Mouse (Mus musculus): ENCODE measurements around the gene Mrtfb. TPM values are rescaled to one million over a fixed set of nuclear protein-coding genes. Genes with fewer than 3 reads are reported as not detected.

Mrtfb gene
- polyA plus RNA-seq, 1 experiment from 2014 or later: 12.3 TPM

GRCm38 (mm10) chr16:13449491-13449890 is 193.2 kb downstream of the Mrtfb start:
- Histone ChIP-seq H3K9me3 (no peaks in the 10 kb centered on the region), H3K27me3 (0 out of 2 replicates have a peak, but pooled peaks cover 13% of the 10 kb centered on the region), H3K4me1 (replicated peaks) (peaks cover 26% of the 10 kb centered on the region), H3K36me3 (no peaks in the 10 kb centered on the region), H3K4me2 (peak overlapping the region; percentile 99), H3K9ac (no peak overlapping the region), H3K27ac (replicated peaks) (no peak overlapping the region), H3K4me3 (peak overlapping the region; percentile 84)
- ATAC-seq (ENCODE audit: low FRiP score, low read depth): no peak
- 21% methylated on average over 13 of the region's 13 CpGs for WGBS

- Histone ChIP-seq H3K27me3 (0 out of 2 replicates have a peak, but pooled peaks cover 13% of the 10 kb centered on the region), H3K36me3 (no peaks in the 10 kb centered on the region), H3K9me3 (no peaks in the 10 kb centered on the region), H3K27ac (replicated peaks) (no peak overlapping the region), H3K4me3 (no peak overlapping the region), H3K4me2 (no peak overlapping the region), H3K4me1 (replicated peaks) (peaks cover 26% of the 10 kb centered on the region), H3K9ac (no peak overlapping the region)
- 23% methylated on average over 7 of the region's 7 CpGs for WGBS
- no peak for ATAC-seq (ENCODE audit: low FRiP score, low read depth)
These were observed 194.6 kb downstream of the Mrtfb start for GRCm38 (mm10) chr16:13450831-13451230.

GRCm38 (mm10) chr16:13451991-13452390 is 195.7 kb downstream of the Mrtfb start:
- no peaks in the 10 kb centered on the region for H3K36me3 ChIP-seq
- H3K27me3 ChIP-seq: 0 out of 2 replicates have a peak, but pooled peaks cover 13% of the 10 kb centered on the region
- H3K9me3 ChIP-seq: no peaks in the 10 kb centered on the region
- H3K9ac ChIP-seq: no peak overlapping the region
- ATAC-seq (ENCODE audit: low FRiP score, low read depth): no peak
- no peak overlapping the region for H3K4me2 ChIP-seq
- no peak overlapping the region for H3K27ac ChIP-seq (replicated peaks)
- H3K4me1 ChIP-seq (replicated peaks): peaks cover 19% of the 10 kb centered on the region
- 73% methylated on average over 4 of the region's 4 CpGs for WGBS
- H3K4me3 ChIP-seq: no peak overlapping the region

- no peak overlapping the region for H3K9ac ChIP-seq
- H3K9me3 ChIP-seq: no peaks in the 10 kb centered on the region
- H3K27ac ChIP-seq (replicated peaks): no peak overlapping the region
- H3K4me3 ChIP-seq: no peak overlapping the region
- 0 out of 2 replicates have a peak, but pooled peaks cover 13% of the 10 kb centered on the region for H3K27me3 ChIP-seq
- H3K36me3 ChIP-seq: no peaks in the 10 kb centered on the region
- peaks cover 18% of the 10 kb centered on the region for H3K4me1 ChIP-seq (replicated peaks)
- ATAC-seq (ENCODE audit: low FRiP score, low read depth): no peak
- WGBS: 86% methylated on average over 7 of the region's 7 CpGs
- no peak overlapping the region for H3K4me2 ChIP-seq
These were observed 196.4 kb downstream of the Mrtfb start for GRCm38 (mm10) chr16:13452661-13453060.

- ATAC-seq (ENCODE audit: low FRiP score, low read depth): no peak
- H3K27me3 ChIP-seq: 0 out of 2 replicates have a peak, but pooled peaks cover 9% of the 10 kb centered on the region
- 35% methylated on average over 10 of the region's 10 CpGs for WGBS
- H3K9ac ChIP-seq: no peak overlapping the region
- peaks cover 10% of the 10 kb centered on the region for H3K4me1 ChIP-seq (replicated peaks)
- no peak overlapping the region for H3K27ac ChIP-seq (replicated peaks)
- H3K36me3 ChIP-seq: no peaks in the 10 kb centered on the region
- H3K4me2 ChIP-seq: no peak overlapping the region
- H3K9me3 ChIP-seq: no peaks in the 10 kb centered on the region
- no peak overlapping the region for H3K4me3 ChIP-seq
These were observed 197.8 kb downstream of the Mrtfb start for GRCm38 (mm10) chr16:13454026-13454600.

- ATAC-seq (ENCODE audit: low FRiP score, low read depth): no peak
These were observed 199.3 kb downstream of the Mrtfb start for GRCm38 (mm10) chr16:13455560-13455959.

GRCm38 (mm10) chr16:13458556-13458955 is 202.3 kb downstream of the Mrtfb start:
- H3K9ac ChIP-seq: no peak overlapping the region

More at GRCm38 (mm10) chr16:13455560-13455959, 199.3 kb downstream of the Mrtfb start:
- Histone ChIP-seq H3K36me3 (no peaks in the 10 kb centered on the region), H3K9me3 (no peaks in the 10 kb centered on the region), H3K4me2 (no peak overlapping the region), H3K27ac (replicated peaks) (no peak overlapping the region), H3K4me3 (no peak overlapping the region), H3K4me1 (replicated peaks) (0 out of 2 replicates have a peak, but pooled peaks cover 5% of the 10 kb centered on the region), H3K27me3 (no peaks in the 10 kb centered on the region), H3K9ac (no peak overlapping the region)

GRCm38 (mm10) chr16:13460071-13460470 is 203.8 kb downstream of the Mrtfb start:
- WGBS: 33% methylated on average over 1 of the region's 1 CpGs
- H3K4me1 ChIP-seq (replicated peaks): no peaks in the 10 kb centered on the region
- no peak overlapping the region for H3K27ac ChIP-seq (replicated peaks)
- no peak overlapping the region for H3K4me3 ChIP-seq
- no peak for ATAC-seq (ENCODE audit: low FRiP score, low read depth)
- no peaks in the 10 kb centered on the region for H3K9me3 ChIP-seq
- no peaks in the 10 kb centered on the region for H3K27me3 ChIP-seq
- H3K4me2 ChIP-seq: no peak overlapping the region
- no peaks in the 10 kb centered on the region for H3K36me3 ChIP-seq
- no peak overlapping the region for H3K9ac ChIP-seq

More at GRCm38 (mm10) chr16:13458556-13458955, 202.3 kb downstream of the Mrtfb start:
- no peaks in the 10 kb centered on the region for H3K36me3 ChIP-seq
- no peak overlapping the region for H3K27ac ChIP-seq (replicated peaks)
- no peaks in the 10 kb centered on the region for H3K27me3 ChIP-seq
- H3K4me3 ChIP-seq: no peak overlapping the region
- H3K4me1 ChIP-seq (replicated peaks): 0 out of 2 replicates have a peak, but pooled peaks cover 5% of the 10 kb centered on the region
- H3K4me2 ChIP-seq: no peak overlapping the region
- no peaks in the 10 kb centered on the region for H3K9me3 ChIP-seq
- ATAC-seq (ENCODE audit: low FRiP score, low read depth): no peak

GRCm38 (mm10) chr16:13460777-13461408 is 204.6 kb downstream of the Mrtfb start:
- Histone ChIP-seq H3K4me3 (no peak overlapping the region), H3K27me3 (no peaks in the 10 kb centered on the region), H3K9me3 (no peaks in the 10 kb centered on the region), H3K27ac (replicated peaks) (no peak overlapping the region), H3K4me2 (no peak overlapping the region), H3K9ac (no peak overlapping the region), H3K4me1 (replicated peaks) (no peaks in the 10 kb centered on the region), H3K36me3 (no peaks in the 10 kb centered on the region)
- ATAC-seq (ENCODE audit: low FRiP score, low read depth): no peak
- WGBS: 62% methylated on average over 3 of the region's 3 CpGs

GRCm38 (mm10) chr16:13464662-13465061 is 208.4 kb downstream of the Mrtfb start:
- ATAC-seq (ENCODE audit: low FRiP score, low read depth): no peak
- Histone ChIP-seq H3K27ac (replicated peaks) (no peak overlapping the region), H3K36me3 (no peaks in the 10 kb centered on the region), H3K9me3 (no peaks in the 10 kb centered on the region), H3K27me3 (no peaks in the 10 kb centered on the region), H3K9ac (no peak overlapping the region), H3K4me3 (no peak overlapping the region), H3K4me2 (no peak overlapping the region), H3K4me1 (replicated peaks) (no peaks in the 10 kb centered on the region)
- 88% methylated on average over 5 of the region's 5 CpGs for WGBS
